Mouse (Mus musculus): ENCODE results near the gene Ear6. TPM values are rescaled to one million over a fixed set of nuclear protein-coding genes. Genes with fewer than 3 reads are reported as not detected.
A peak's percentile ranks its signal among the peaks of the same experiment; 100 is the strongest.

Ear6 gene
- polyA plus RNA-seq, 1 experiment from 2014 or later: not detected

GRCm38 (mm10) chr14:51870756-51871155 lies 17.3 kb downstream of the Ear6 start:
- ATAC-seq (peak; percentile 60), DNase-seq (ENCODE audit: low read depth, low spot score) (no peak)
- H3K27me3 ChIP-seq: no peaks in the 10 kb centered on the region
- no peak for TF ChIP-seq CTCF (IDR thresholded peaks at IDR 0.05)
- POLR2A ChIA-PET: no interaction called here
- CTCF ChIA-PET: interaction anchor here (1.6 kb wide), 1 partner anchor 13 kb away, joined by 6 read pairs; no protein-coding TSS in a partner anchor
- in situ Hi-C loops (cut with MboI; ENCODE audit: low pct_unique_long_range_greater_than_20kb): no loop called here

- DNase-seq (ENCODE audit: low read depth, low spot score) (no peak), ATAC-seq (no peak)
- in situ Hi-C loops (cut with MboI; ENCODE audit: low pct_unique_long_range_greater_than_20kb): no loop called here
- TF ChIP-seq CTCF (IDR thresholded peaks at IDR 0.05): no peak
- H3K27me3 ChIP-seq: no peaks in the 10 kb centered on the region
- CTCF ChIA-PET: interaction anchor here (1.4 kb wide), 1 partner anchor 12 kb away, joined by 4 read pairs; no protein-coding TSS in a partner anchor
- POLR2A ChIA-PET: no interaction called here
Measured at GRCm38 (mm10) chr14:51871741-51872140, 18.2 kb downstream of the Ear6 start.

GRCm38 (mm10) chr14:51877517-51877916 lies 24.0 kb downstream of the Ear6 start:
- no peak for TF ChIP-seq CTCF (IDR thresholded peaks at IDR 0.05)
- ATAC-seq (no peak), DNase-seq (ENCODE audit: low read depth, low spot score) (no peak)
- CTCF ChIA-PET: no interaction called here
- in situ Hi-C loops (cut with MboI; ENCODE audit: low pct_unique_long_range_greater_than_20kb): no loop called here
- POLR2A ChIA-PET: no interaction called here
- H3K27me3 ChIP-seq: no peaks in the 10 kb centered on the region

- POLR2A ChIA-PET: interaction anchor here (0.5 to 0.9 kb wide), 5 partner anchors 11 to 992 kb away, joined by 3 to 5 read pairs (median 4); partner anchors contain the start of genes Apex1 and Osgep
- CTCF ChIA-PET: interaction anchor here (1.0 to 1.6 kb wide), 8 partner anchors 8 to 135 kb away, joined by 3 to 7 read pairs (median 4); no protein-coding TSS in a partner anchor
- ATAC-seq (peak; percentile 89), DNase-seq (ENCODE audit: low read depth, low spot score) (peak; percentile 50)
- no peaks in the 10 kb centered on the region for H3K27me3 ChIP-seq
- TF ChIP-seq CTCF (IDR thresholded peaks at IDR 0.05): peak; percentile 71
- in situ Hi-C loops (cut with MboI; ENCODE audit: low pct_unique_long_range_greater_than_20kb): no loop called here
Measured at GRCm38 (mm10) chr14:51883527-51884030, 30.1 kb downstream of the Ear6 start.

DNA sequence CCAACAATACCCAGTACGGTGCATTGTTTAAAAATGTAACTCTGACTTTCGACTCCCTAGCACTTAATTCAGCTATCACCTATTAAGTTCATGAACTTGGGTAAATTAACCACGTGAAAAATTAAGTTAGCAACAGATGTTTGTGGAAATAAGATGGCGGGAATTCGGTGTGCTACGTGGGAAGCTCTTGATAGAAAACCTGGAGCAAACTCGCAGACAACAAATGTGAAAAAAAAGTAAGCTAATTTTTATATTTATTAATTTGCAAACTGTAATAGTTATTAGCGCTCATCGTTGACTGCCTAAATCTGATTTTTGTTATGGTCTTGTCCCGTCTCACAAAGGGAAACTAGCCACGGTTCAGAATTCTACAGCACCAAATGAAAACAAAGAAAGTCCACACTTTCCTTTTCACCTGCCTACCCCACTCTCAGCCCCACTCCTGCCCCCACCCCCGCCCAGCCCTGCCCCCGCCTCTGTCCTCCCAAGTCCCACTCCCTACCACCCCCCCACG lies 30.6 kb downstream of the Ear6 start:
- no peak for TF ChIP-seq CTCF (IDR thresholded peaks at IDR 0.05)
- H3K27me3 ChIP-seq: no peaks in the 10 kb centered on the region
- ChIA-PET POLR2A (interaction anchor here (0.5 to 0.9 kb wide), 3 partner anchors 11 to 960 kb away, joined by 4 to 5 read pairs (median 5); partner anchors contain the start of genes Apex1 and Osgep), CTCF (interaction anchor here (1.0 to 1.6 kb wide), 8 partner anchors 9 to 135 kb away, joined by 3 to 7 read pairs (median 4); no protein-coding TSS in a partner anchor)
- ATAC-seq: no peak
- no peak for DNase-seq (ENCODE audit: low read depth, low spot score)
- in situ Hi-C loops (cut with MboI; ENCODE audit: low pct_unique_long_range_greater_than_20kb): no loop called here

- no peak for TF ChIP-seq CTCF (IDR thresholded peaks at IDR 0.05)
- ChIA-PET POLR2A (no interaction called here), CTCF (interaction anchor here (1.2 to 1.6 kb wide), 4 partner anchors 9 to 124 kb away, joined by 3 to 7 read pairs (median 5); no protein-coding TSS in a partner anchor)
- H3K27me3 ChIP-seq: no peaks in the 10 kb centered on the region
- DNase-seq (ENCODE audit: low read depth, low spot score) (peak; percentile 90), ATAC-seq (peak; percentile 99)
- in situ Hi-C loops (cut with MboI; ENCODE audit: low pct_unique_long_range_greater_than_20kb): no loop called here
Measured at GRCm38 (mm10) chr14:51884598-51885331, 31.3 kb downstream of the Ear6 start, which contains the start of gene Mettl17. Mettl17 (plus strand) TSS chr14:51884842.

DNA sequence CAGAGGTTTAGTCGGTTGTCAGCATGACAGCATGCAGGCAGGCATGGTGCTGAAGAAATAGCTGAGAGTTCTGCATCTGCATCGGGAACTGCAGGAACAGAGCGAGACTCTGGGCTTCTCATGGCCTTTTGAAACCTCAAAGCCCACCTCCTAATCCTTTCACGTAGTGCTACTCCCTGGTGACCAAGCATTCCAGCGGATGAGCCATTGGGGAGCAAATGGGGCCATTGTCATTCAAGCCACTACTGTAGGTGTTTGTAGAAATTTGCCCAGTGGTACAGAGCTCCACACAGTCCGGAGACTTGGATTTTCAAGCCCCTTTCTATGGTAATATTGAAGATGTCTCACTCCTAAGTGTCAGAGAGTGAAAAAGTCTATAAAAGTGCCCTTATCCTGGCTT lies 32.6 kb downstream of the Ear6 start:
- DNase-seq (ENCODE audit: low read depth, low spot score) (no peak), ATAC-seq (no peak)
- TF ChIP-seq CTCF (IDR thresholded peaks at IDR 0.05): no peak
- no peaks in the 10 kb centered on the region for H3K27me3 ChIP-seq
- ChIA-PET POLR2A (no interaction called here), CTCF (no interaction called here)
- in situ Hi-C loops (cut with MboI; ENCODE audit: low pct_unique_long_range_greater_than_20kb): no loop called here

- no peaks in the 10 kb centered on the region for H3K27me3 ChIP-seq
- ATAC-seq (no peak), DNase-seq (ENCODE audit: low read depth, low spot score) (no peak)
- TF ChIP-seq CTCF (IDR thresholded peaks at IDR 0.05): no peak
- ChIA-PET POLR2A (no interaction called here), CTCF (no interaction called here)
- in situ Hi-C loops (cut with MboI; ENCODE audit: low pct_unique_long_range_greater_than_20kb): no loop called here
Measured at GRCm38 (mm10) chr14:51889833-51890232, 36.3 kb downstream of the Ear6 start.

DNA sequence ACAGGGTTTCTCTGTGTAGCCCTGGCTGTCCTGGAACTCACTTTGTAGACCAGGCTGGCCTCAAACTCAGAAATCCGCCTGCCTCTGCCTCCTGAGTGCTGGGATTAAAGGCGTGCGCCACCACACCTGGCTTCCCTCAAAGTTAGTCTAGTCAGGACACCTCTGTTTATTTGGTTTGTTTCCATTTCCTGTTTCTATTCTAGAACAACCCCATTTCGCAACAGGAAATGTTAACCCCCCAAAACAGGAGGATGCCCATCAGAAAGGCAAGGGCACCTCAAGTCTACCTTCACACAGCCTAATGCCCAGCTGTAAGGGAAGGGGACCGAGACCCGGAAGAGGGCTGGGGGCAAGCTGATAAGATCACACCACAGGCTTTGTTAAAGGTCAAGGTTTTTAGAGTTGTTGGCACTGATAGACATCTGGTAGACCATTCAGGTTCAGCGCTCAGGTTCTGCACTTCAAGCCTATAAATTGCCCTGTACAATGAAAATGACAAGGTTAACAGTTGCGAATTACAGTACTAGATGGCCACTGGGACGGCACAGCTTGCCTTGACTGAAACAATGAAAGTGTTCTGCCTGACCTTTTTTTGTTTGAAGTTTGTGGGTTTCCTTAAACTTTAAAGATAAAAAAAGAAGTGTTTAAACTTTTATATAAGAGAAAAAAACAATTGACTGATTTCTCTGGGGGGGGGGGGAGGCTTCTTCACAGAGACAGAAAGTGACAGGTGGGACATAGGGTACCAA lies 38.9 kb downstream of the Ear6 start, which contains the start of gene Slc39a2:
TSS of gene Slc39a2 (plus strand) at position 699 of the 749 bp plus-strand sequence.
- POLR2A ChIA-PET: no interaction called here

DNA sequence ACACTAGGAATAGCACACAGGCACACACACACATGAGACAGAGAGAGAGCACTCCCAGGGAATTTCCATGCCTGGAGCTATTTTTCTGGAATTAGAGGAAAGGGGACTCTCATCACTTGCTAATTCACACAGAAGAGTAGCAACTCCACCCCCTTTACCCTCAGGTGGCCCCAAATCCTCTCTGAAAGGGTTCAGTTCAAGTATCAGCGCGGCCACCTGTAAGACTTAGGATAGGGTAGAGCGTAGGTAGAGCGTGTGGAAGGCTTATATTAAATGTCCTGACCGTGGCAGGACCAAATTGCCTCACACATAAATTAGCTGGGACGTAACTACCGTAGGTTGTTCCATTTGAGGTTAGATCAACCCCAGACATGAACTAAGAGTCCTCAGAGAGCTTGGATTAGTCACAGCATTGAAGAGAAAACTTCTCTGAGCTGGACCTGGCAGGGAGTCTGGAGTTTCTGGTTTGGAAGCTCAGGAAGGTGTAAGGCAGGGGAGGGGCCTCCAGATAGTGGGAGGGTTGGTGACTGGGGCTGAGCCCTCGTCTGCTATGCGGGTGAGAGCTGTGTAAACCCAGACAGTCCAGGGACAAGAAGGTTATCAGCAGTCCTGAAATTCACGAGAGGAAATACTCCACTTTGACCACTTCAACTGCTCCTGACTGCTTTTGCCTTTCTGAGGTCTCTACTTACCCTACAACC lies 39.7 kb downstream of the Ear6 start:
- ChIA-PET POLR2A (no interaction called here), CTCF (interaction anchor here (0.6 to 2.6 kb wide), 2 partner anchors 10 to 38 kb away, joined by 3 to 10 read pairs; no protein-coding TSS in a partner anchor)
- no peak for TF ChIP-seq CTCF (IDR thresholded peaks at IDR 0.05)
- in situ Hi-C loops (cut with MboI; ENCODE audit: low pct_unique_long_range_greater_than_20kb): no loop called here
- ATAC-seq (no peak), DNase-seq (ENCODE audit: low read depth, low spot score) (no peak)
- H3K27me3 ChIP-seq: no peaks in the 10 kb centered on the region

More for the DNA sequence above, 38.9 kb downstream of the Ear6 start, which contains the start of gene Slc39a2:
- ATAC-seq (no peak), DNase-seq (ENCODE audit: low read depth, low spot score) (no peak)
- CTCF ChIA-PET: interaction anchor here (2.6 kb wide), 1 partner anchor 11 kb away, joined by 10 read pairs; no protein-coding TSS in a partner anchor
- in situ Hi-C loops (cut with MboI; ENCODE audit: low pct_unique_long_range_greater_than_20kb): no loop called here
- H3K27me3 ChIP-seq: no peaks in the 10 kb centered on the region
- no peak for TF ChIP-seq CTCF (IDR thresholded peaks at IDR 0.05)
